Mouse (Mus musculus) midbrain, embryonic 16.5 days (tissue): ENCODE measurements around the gene Erbb3. TPM values are rescaled to one million over a fixed set of nuclear protein-coding genes. Genes with fewer than 3 reads are reported as not detected.

ENCODE experiments used
- microRNA-seq: library from miRNA; unstranded; fragments of <30 nt; microRNA quantifications from one replicate; pipeline ENCODE4, GENCODE M21; 2017
- polyA plus RNA-seq: library from polyadenylated mRNA; unstranded; fragments of >200 nt; fragmentation: Nextera tagmentation; extraction: Ambion mirVana; gene quantifications from 2 replicates; pipeline ENCODE4 v1.2.1, GENCODE M21; 2015

Erbb3 gene
- polyA plus RNA-seq, 1 experiment from 2014 or later: 0.41 TPM

Small RNA genes within 50 kb of the gene (microRNA-seq; reads per million reads assigned to microRNA genes)
- gene Gm47275: not detected
- not detected for gene Mir6917

Other genes with a start within 250 kb of the Erbb3 start
- gene Coq10a, start 220.7 kb downstream of the Erbb3 start, polyA plus RNA-seq: 36.8 and 40.3 TPM in 2 replicates
- 9.9 and 13.6 TPM in 2 replicates for gene Ankrd52, start 212.5 kb downstream of the Erbb3 start, polyA plus RNA-seq
- gene Slc39a5, start 188.4 kb downstream of the Erbb3 start, polyA plus RNA-seq: 0.10 TPM in 1 of 2 replicates, not detected in the other
- 141 and 150 TPM in 2 replicates for gene Nabp2, start 178.2 kb downstream of the Erbb3 start, polyA plus RNA-seq
- gene Rnf41, start 178.0 kb downstream of the Erbb3 start, polyA plus RNA-seq: 105 and 108 TPM in 2 replicates
- gene Smarcc2, start 130.4 kb downstream of the Erbb3 start, polyA plus RNA-seq: 185 and 195 TPM in 2 replicates
- 852 and 855 TPM in 2 replicates for gene Myl6, start 95.5 kb downstream of the Erbb3 start, polyA plus RNA-seq
- 5.3 and 6.4 TPM in 2 replicates for gene Myl6b, start 91.0 kb downstream of the Erbb3 start, polyA plus RNA-seq
- 8.8 and 8.9 TPM in 2 replicates for gene Esyt1, start 63.8 kb downstream of the Erbb3 start, polyA plus RNA-seq
- 17.8 and 19.7 TPM in 2 replicates for gene Zc3h10, start 41.9 kb downstream of the Erbb3 start, polyA plus RNA-seq
- gene Rpl41, start 40.3 kb downstream of the Erbb3 start, polyA plus RNA-seq: 1,924 and 2,018 TPM in 2 replicates
- gene Pa2g4, start 23.7 kb downstream of the Erbb3 start, polyA plus RNA-seq: 124 and 125 TPM in 2 replicates
- 295 and 315 TPM in 2 replicates for gene Rps26, start 37.1 kb upstream of the Erbb3 start, polyA plus RNA-seq
- 23.1 and 23.5 TPM in 2 replicates for gene Ikzf4, start 56.3 kb upstream of the Erbb3 start, polyA plus RNA-seq
- 13.4 and 13.7 TPM in 2 replicates for gene Suox, start 84.4 kb upstream of the Erbb3 start, polyA plus RNA-seq
- 119 and 128 TPM in 2 replicates for gene Rab5b, start 106.6 kb upstream of the Erbb3 start, polyA plus RNA-seq
- gene Pmel, start 114.5 kb upstream of the Erbb3 start, polyA plus RNA-seq: 0.37 and 0.77 TPM in 2 replicates
- gene Cdk2, start 115.4 kb upstream of the Erbb3 start, polyA plus RNA-seq: 14.6 and 15.0 TPM in 2 replicates
- 6.1 and 6.3 TPM in 2 replicates for gene Dgka, start 155.2 kb upstream of the Erbb3 start, polyA plus RNA-seq
- 45.5 and 47.7 TPM in 2 replicates for gene Pym1, start 158.2 kb upstream of the Erbb3 start, polyA plus RNA-seq
- gene Mmp19, start 201.3 kb upstream of the Erbb3 start, polyA plus RNA-seq: 0.51 and 0.88 TPM in 2 replicates
- gene Dnajc14, start 214.4 kb upstream of the Erbb3 start, polyA plus RNA-seq: 54.2 and 59.5 TPM in 2 replicates
- gene Tmem198b, start 214.7 kb upstream of the Erbb3 start, polyA plus RNA-seq: 14.8 and 16.1 TPM in 2 replicates
- gene Sarnp, start 227.7 kb upstream of the Erbb3 start, polyA plus RNA-seq: 143 and 152 TPM in 2 replicates
- 17.7 and 18.6 TPM in 2 replicates for gene Ormdl2, start 232.0 kb upstream of the Erbb3 start, polyA plus RNA-seq